Mouse (Mus musculus): ENCODE results near the gene Gm4131. TPM values are rescaled to one million over a fixed set of nuclear protein-coding genes. Genes with fewer than 3 reads are reported as not detected.
A peak's percentile ranks its signal among the peaks of the same experiment; 100 is the strongest.

Gene Gm4131
- total and polyA plus RNA-seq, 2 experiments, result not detected

GRCm38 (mm10) chr14:62440036-62440435 lies 126.7 kb downstream of the Gm4131 start:
- Histone ChIP-seq H3K27ac (replicated peaks; ENCODE audit: insufficient read depth, low read depth, low read length) (no peak overlapping the region), H3K4me1 (ENCODE audit: control insufficient read depth, insufficient read depth, low read length) (peaks cover 5% of the 10 kb centered on the region), H3K36me3 (ENCODE audit: control insufficient read depth, insufficient read depth, low read length) (no peaks in the 10 kb centered on the region), H3K27me3 (ENCODE audit: control insufficient read depth, insufficient read depth, low read length) (no peaks in the 10 kb centered on the region), H3K4me3 (ENCODE audit: insufficient read depth, low read depth, low read length) (no peak overlapping the region), H3K9ac (ENCODE audit: low read depth, low read length) (no peak overlapping the region), H3K79me2 (ENCODE audit: control insufficient read depth, insufficient read depth, low read length) (no peaks in the 10 kb centered on the region)
- TF ChIP-seq POLR2A (IDR thresholded peaks at IDR 0.05; ENCODE audit: extremely low read depth, insufficient read depth, low read length) (no peak), CTCF (IDR thresholded peaks at IDR 0.05; ENCODE audit: low read depth, low read length) (no peak)
- no peak for DNase-seq (ENCODE audit: extremely low read depth, low read depth, low spot score)

- 39% methylated on average over 4 of the region's 4 CpGs for WGBS
- Histone ChIP-seq H3K4me3 (ENCODE audit: insufficient read depth, low read depth, low read length) (no peak overlapping the region), H3K27ac (replicated peaks; ENCODE audit: insufficient read depth, low read depth, low read length) (no peak overlapping the region), H3K4me1 (ENCODE audit: control insufficient read depth, insufficient read depth, low read length) (peaks cover 5% of the 10 kb centered on the region), H3K27me3 (ENCODE audit: control insufficient read depth, insufficient read depth, low read length) (no peaks in the 10 kb centered on the region), H3K36me3 (ENCODE audit: control insufficient read depth, insufficient read depth, low read length) (no peaks in the 10 kb centered on the region), H3K79me2 (ENCODE audit: control insufficient read depth, insufficient read depth, low read length) (no peaks in the 10 kb centered on the region), H3K9ac (ENCODE audit: low read depth, low read length) (no peak overlapping the region)
- TF ChIP-seq POLR2A (IDR thresholded peaks at IDR 0.05; ENCODE audit: extremely low read depth, insufficient read depth, low read length), result no peak
- TF ChIP-seq CTCF (IDR thresholded peaks at IDR 0.05; ENCODE audit: low read depth, low read length), result no peak
- peak; percentile 70 for DNase-seq (ENCODE audit: extremely low read depth, low read depth, low spot score)
Observed at GRCm38 (mm10) chr14:62438236-62438635, 128.5 kb downstream of the Gm4131 start.

- no peak overlapping the region for H3K9ac ChIP-seq (ENCODE audit: low read depth, low read length)
- no peak overlapping the region for H3K4me3 ChIP-seq (ENCODE audit: insufficient read depth, low read depth, low read length)
- TF ChIP-seq POLR2A (IDR thresholded peaks at IDR 0.05; ENCODE audit: extremely low read depth, insufficient read depth, low read length), result no peak
- no peak for TF ChIP-seq CTCF (IDR thresholded peaks at IDR 0.05; ENCODE audit: low read depth, low read length)
- no peaks in the 10 kb centered on the region for H3K79me2 ChIP-seq (ENCODE audit: control insufficient read depth, insufficient read depth, low read length)
- no peaks in the 10 kb centered on the region for H3K27me3 ChIP-seq (ENCODE audit: control insufficient read depth, insufficient read depth, low read length)
- WGBS, result 23% methylated on average over 2 of the region's 2 CpGs
- H3K27ac ChIP-seq (replicated peaks; ENCODE audit: insufficient read depth, low read depth, low read length), result no peak overlapping the region
- no peaks in the 10 kb centered on the region for H3K36me3 ChIP-seq (ENCODE audit: control insufficient read depth, insufficient read depth, low read length)
- peak; percentile 62 for DNase-seq (ENCODE audit: extremely low read depth, low read depth, low spot score)
- peaks cover 4% of the 10 kb centered on the region for H3K4me1 ChIP-seq (ENCODE audit: control insufficient read depth, insufficient read depth, low read length)
Observed at GRCm38 (mm10) chr14:62437806-62438205, 128.9 kb downstream of the Gm4131 start.

GRCm38 (mm10) chr14:62425277-62425691 lies 141.4 kb downstream of the Gm4131 start:
- Histone ChIP-seq H3K27me3 (ENCODE audit: control insufficient read depth, insufficient read depth, low read length) (no peaks in the 10 kb centered on the region), H3K9ac (ENCODE audit: low read depth, low read length) (no peak overlapping the region), H3K4me1 (ENCODE audit: control insufficient read depth, insufficient read depth, low read length) (no peaks in the 10 kb centered on the region), H3K36me3 (ENCODE audit: control insufficient read depth, insufficient read depth, low read length) (no peaks in the 10 kb centered on the region), H3K4me3 (ENCODE audit: insufficient read depth, low read depth, low read length) (no peak overlapping the region), H3K79me2 (ENCODE audit: control insufficient read depth, insufficient read depth, low read length) (no peaks in the 10 kb centered on the region), H3K27ac (replicated peaks; ENCODE audit: insufficient read depth, low read depth, low read length) (no peak overlapping the region)
- 83% methylated on average over 2 of the region's 2 CpGs for WGBS
- no peak for TF ChIP-seq CTCF (IDR thresholded peaks at IDR 0.05; ENCODE audit: low read depth, low read length)
- no peak for TF ChIP-seq POLR2A (IDR thresholded peaks at IDR 0.05; ENCODE audit: extremely low read depth, insufficient read depth, low read length)
- DNase-seq (ENCODE audit: extremely low read depth, low read depth, low spot score), result no peak

DNA sequence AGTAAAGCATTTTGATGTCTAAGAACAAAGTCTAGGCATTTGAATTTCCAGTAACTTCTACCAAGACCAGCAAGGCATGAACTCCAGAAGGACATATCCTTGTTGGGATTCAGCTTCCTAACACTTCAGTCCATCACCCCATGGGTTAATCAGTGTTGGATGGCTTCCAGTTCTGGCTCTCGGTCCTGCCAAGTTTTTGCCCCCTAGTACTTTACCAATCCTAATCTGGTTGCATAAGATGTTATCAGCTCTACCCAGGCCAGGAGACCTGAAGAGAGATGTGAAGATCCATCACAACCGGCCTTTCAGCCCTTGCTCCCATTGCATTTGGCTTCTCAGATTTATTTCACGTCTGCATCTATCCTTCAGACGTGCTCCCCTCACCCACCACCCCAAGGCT lies 144.5 kb downstream of the Gm4131 start:
- 54% methylated on average over 4 of the region's 4 CpGs for WGBS
- Histone ChIP-seq H3K36me3 (ENCODE audit: control insufficient read depth, insufficient read depth, low read length) (no peaks in the 10 kb centered on the region), H3K27me3 (ENCODE audit: control insufficient read depth, insufficient read depth, low read length) (no peaks in the 10 kb centered on the region), H3K79me2 (ENCODE audit: control insufficient read depth, insufficient read depth, low read length) (no peaks in the 10 kb centered on the region), H3K27ac (replicated peaks; ENCODE audit: insufficient read depth, low read depth, low read length) (no peak overlapping the region), H3K4me3 (ENCODE audit: insufficient read depth, low read depth, low read length) (no peak overlapping the region), H3K9ac (ENCODE audit: low read depth, low read length) (no peak overlapping the region), H3K4me1 (ENCODE audit: control insufficient read depth, insufficient read depth, low read length) (no peaks in the 10 kb centered on the region)
- TF ChIP-seq CTCF (IDR thresholded peaks at IDR 0.05; ENCODE audit: low read depth, low read length) (no peak), POLR2A (IDR thresholded peaks at IDR 0.05; ENCODE audit: extremely low read depth, insufficient read depth, low read length) (no peak)
- DNase-seq (ENCODE audit: extremely low read depth, low read depth, low spot score), result no peak

- no peaks in the 10 kb centered on the region for H3K36me3 ChIP-seq (ENCODE audit: control insufficient read depth, insufficient read depth, low read length)
- H3K4me3 ChIP-seq (ENCODE audit: insufficient read depth, low read depth, low read length), result no peak overlapping the region
- no peak overlapping the region for H3K27ac ChIP-seq (replicated peaks; ENCODE audit: insufficient read depth, low read depth, low read length)
- no peaks in the 10 kb centered on the region for H3K4me1 ChIP-seq (ENCODE audit: control insufficient read depth, insufficient read depth, low read length)
- H3K79me2 ChIP-seq (ENCODE audit: control insufficient read depth, insufficient read depth, low read length), result no peaks in the 10 kb centered on the region
- 28% methylated on average over 3 of the region's 3 CpGs for WGBS
- TF ChIP-seq POLR2A (IDR thresholded peaks at IDR 0.05; ENCODE audit: extremely low read depth, insufficient read depth, low read length) (no peak), CTCF (IDR thresholded peaks at IDR 0.05; ENCODE audit: low read depth, low read length) (no peak)
- no peak for DNase-seq (ENCODE audit: extremely low read depth, low read depth, low spot score)
- H3K27me3 ChIP-seq (ENCODE audit: control insufficient read depth, insufficient read depth, low read length), result no peaks in the 10 kb centered on the region
- H3K9ac ChIP-seq (ENCODE audit: low read depth, low read length), result no peak overlapping the region
Observed at GRCm38 (mm10) chr14:62417501-62417900, 149.2 kb downstream of the Gm4131 start.
